Mouse (Mus musculus): ENCODE results near the gene Adra2b.

Gene Adra2b

DNA sequence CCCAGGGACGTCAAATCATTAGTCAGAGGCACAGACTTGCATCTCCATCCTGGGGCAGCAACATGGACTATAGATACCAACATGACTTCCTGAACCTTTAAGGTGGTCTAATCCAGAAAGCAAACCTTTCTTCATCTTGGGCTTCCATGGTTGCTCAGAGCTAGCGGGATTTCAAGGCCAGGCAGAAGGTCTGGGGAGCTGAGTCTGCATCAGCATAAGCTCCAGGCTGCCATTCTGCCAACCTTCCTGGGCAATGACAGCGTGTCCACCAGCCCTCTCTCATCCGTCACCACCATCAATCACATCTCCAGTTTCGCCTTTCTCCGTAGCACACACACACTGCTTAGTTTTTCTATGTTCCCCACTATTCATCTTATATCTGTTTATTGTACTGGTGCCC lies 23.7 kb upstream of the Adra2b start:
- DNase-seq = no peak

DNA sequence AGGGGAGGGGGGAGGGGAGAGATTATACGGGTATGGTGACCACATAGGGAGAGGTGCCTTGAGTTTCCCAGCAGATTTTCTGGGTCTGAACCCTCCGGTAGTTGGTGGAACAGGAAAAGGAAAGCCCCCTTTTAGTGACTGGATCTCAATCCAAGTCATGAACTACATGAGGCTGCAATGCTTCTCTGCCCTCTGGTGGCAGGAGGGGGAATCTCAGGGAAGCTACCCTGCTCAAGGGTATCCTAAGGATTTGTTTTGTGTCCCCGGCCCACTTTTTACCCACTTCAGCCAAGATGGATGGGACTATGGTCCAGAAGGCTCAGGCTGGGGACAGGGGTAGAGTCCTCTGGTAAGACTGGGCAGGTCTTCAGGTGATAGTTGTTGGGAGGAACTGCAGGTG lies 21.8 kb upstream of the Adra2b start:
- peak; percentile 69 for DNase-seq

DNA sequence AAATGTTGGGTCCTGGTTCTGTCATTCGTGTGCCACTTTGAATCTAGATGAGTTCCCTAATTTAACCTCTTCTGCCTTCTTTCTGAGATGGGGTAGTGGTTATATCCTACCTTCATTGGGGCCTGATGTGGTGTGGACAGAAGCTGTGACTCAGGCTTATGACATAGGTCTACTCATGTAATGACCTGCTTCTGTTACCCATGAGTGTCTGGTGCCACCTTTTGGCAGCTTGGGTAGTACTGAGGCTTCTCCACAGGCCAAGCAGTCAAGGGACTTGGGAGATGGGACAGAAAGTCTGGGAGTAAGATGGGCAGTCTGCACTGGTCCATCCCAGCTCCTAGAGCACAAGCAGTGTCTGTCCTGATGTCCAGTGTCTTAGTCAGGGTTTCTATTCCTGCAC lies 16.7 kb upstream of the Adra2b start:
- DNase-seq = no peak

DNA sequence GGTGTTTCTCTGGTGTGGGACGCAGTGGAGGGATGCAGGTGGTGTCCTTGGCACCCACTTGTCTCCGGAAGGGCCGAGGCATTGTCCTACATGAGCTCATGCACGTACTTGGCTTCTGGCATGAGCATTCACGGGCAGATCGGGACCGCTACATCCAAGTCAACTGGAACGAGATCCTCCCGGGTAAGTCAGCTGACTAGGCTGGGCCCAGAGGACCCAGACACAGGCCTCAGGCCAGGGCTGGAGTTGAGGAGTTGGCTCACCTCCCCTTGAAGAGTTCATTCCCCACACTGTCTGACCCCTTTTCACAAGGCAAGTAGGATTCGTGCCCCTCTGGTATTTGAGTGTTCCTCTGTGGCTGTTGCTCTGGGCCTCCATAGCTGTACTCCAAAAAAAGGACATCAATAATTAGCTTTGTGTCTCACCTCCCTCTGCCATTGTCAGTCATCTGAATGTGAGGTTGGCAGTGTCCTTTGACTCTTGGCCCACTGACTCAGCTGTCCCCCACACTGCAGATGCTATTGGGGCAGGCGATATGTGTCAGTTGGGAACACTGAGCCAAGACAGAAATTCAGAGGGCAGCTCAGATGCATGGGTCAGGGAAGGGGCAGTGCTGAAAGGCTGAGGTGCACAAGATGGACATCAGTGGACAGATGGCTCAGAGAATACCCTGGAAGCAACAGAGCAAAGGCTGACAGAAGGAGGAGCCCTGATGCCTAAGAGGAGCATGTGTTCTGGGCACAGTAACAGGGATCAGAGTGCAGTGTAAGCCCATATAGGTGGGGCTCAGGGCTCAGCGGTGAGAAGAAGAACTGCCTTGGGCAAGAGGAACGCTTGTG lies 15.6 kb upstream of the Adra2b start:
- DNase-seq = no peak

DNA sequence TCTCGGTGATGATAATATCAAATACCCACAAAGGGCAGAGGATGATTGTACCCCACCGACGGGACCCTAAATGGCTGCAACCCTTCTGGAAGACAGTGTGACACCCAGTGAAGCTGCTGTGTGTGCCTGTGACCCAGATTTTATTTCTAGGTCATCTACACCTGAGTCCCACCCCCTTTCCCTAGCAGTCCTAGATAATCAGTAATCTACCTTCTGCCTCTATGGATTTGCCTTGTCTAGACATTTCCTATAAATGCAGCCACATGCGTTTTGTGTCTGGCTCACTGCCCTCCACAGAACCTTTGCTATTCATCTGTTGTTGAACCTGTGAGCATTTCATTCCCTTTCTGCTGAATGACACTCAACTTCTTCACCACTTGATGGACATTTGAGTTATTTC lies 9.1 kb upstream of the Adra2b start:
- DNase-seq = peak; percentile 39

DNA sequence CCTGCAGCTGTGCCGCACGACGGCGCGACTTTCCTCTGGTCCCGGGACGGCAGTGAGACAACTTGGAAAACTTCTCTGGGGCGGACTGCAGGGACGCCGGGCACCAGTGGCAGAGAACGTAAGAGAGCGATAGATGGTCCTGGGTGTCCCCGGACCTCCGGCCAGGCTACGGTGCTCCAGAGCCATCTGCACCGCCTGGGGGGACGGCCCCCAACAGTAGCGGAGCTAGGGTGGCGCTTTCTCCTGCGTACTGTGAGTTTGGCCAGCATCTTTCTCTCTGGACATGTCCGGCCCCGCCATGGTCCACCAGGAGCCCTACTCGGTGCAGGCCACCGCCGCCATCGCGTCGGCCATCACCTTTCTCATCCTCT lies 259 bp downstream of the Adra2b start:
- no peak for DNase-seq

DNA sequence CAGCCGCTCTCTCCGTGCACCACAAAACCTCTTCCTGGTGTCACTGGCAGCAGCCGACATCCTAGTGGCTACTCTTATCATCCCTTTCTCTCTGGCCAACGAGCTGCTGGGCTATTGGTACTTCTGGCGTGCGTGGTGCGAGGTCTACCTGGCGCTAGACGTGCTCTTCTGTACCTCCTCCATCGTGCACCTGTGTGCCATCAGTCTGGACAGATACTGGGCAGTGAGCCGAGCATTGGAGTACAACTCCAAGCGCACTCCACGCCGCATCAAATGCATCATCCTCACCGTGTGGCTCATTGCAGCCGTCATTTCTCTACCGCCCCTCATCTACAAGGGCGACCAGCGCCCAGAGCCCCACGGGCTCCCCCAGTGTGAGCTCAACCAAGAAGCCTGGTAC lies 688 bp downstream of the Adra2b start:
- peak; percentile 50 for DNase-seq

DNA sequence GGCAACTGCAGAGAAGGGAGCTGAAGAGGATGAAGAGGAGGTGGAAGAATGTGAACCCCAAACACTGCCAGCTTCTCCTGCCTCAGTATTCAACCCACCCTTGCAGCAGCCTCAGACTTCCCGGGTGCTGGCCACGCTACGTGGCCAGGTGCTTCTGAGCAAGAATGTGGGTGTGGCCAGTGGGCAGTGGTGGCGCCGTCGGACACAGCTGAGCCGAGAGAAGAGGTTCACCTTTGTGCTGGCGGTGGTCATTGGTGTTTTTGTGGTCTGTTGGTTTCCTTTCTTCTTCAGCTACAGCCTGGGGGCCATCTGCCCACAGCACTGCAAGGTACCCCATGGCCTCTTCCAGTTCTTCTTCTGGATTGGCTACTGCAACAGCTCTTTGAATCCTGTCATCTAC lies 1.4 kb downstream of the Adra2b start:
- peak; percentile 80 for DNase-seq

DNA sequence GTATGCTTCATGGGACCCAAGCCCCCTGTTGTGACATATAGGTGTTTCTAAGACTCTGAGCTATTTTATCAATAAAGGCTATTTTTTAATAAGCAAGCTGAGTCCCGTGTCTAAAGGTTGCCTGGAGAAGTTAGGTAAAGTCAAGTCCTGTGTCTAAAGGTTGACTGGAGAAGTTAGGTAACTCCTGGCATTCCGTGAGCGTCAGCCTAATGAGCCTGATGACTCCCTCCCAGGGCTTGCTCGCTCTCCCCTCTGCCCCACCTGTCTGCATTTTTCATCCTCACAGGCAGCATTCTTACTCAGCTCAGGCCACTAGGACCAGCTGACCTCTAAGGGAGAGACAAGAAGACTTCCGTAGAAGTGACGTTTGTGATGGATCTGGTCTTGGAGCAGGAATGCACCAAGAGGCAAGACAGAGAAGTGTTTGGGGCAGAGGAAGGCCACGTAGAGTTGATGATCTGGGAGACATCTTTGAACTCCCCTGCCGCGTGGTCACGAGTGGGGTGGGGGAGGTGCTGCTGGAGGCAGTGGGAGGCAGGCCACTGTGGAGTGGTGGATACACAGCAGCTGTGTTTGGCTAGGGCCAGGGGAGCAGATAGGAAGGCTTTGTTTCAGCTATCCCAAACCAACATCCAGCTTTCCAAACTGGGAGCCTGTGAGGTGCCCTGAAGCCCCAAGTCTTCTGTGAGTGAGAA lies 4.3 kb downstream of the Adra2b start:
- DNase-seq = peak; percentile 92

DNA sequence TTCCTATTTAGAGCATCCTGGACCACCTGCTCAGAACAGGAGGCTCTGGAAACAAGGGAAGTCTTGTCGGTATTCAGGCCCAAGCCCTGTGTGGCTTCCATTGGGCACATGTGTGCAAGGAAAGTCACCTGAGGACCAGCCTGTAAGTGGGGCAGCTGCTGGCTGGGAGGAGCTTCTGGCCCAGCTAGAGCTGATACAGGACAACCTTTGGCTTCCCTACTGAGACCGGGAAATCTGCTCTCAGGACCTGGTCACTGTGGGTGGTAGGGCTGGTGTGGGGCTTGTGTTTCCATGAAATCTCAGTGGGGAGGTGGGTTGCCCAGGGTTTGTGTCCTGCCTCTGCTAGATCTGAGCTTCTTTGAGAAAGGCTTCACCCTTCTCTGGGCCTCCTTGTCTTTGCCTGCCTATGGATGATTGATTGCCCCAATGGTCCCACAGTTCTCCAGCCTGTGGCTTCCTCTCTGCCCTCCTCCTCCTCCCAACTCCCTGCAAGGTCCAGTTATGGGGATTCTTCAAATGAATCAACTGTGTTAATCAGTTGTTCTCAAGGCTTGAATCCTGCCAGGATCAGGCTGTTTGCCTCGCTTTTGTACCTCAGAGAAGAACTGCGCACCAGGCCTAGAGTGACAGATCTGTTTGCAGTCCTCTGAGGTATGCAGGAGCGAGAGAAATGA lies 6.8 kb downstream of the Adra2b start:
- DNase-seq = peak; percentile 82

DNA sequence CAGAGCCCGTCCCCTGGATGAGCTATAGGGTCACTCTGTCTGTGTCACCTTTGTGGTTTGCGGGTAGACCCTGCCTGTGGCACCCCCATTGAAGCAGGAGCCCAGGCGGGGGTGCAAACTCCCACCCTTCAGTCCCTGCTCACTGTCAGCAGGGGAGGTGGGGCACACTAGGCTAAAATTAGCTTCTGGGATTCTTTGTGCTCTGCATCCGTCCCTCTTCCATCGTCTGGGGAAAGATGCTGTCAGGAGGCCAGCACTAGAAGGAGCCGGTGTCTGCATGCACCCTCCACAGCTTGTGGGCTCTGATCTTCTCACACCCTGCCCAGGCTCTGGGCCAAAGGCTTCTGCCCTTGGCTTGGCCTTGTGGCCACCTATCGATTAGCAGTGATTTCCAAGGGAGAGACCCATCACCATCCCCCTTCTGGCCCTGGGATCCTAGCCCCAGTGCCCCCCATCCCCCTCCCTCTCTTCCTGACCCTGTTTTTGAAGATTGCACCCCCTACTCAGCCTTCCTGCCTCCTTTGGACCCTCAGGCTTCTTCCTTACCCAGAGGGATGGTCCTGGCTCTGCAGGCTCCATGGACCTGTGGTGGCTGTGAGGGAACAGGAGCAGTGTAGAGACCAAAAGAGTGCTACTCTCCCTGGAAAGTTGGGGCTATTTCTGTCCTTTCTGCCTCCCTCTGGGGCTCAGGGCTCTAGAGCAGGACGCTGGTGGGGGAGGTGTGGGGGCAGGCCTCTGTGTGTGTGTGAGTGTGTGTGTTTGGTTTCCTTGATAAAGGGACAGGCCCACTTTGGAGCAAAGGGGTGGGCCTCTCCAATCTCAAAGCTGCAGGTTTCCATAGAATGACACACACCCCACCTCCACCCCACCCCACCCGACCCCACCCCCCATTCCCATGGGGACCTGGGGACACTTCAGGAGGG lies 7.8 kb downstream of the Adra2b start:
- DNase-seq = peak; percentile 41

DNA sequence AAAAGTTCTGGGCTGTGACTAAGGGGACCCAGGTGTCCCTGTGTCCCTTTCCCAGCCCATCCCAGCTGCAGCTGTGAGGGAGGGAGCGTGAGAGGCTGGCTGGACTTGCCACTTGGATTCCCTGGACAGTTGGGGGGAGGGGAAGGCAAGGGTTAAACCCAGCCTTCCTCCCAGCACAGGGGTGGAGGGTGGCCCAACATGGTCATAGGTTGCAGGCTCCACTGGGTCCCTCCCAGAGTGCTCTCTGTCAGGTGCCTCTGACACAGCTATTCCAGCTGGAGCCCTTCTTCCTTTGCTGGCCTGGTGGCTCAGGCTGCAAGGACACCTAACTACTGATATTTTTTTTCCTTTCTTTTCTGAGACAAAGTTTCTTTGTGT lies 8.5 kb downstream of the Adra2b start:
- DNase-seq = peak; percentile 94

DNA sequence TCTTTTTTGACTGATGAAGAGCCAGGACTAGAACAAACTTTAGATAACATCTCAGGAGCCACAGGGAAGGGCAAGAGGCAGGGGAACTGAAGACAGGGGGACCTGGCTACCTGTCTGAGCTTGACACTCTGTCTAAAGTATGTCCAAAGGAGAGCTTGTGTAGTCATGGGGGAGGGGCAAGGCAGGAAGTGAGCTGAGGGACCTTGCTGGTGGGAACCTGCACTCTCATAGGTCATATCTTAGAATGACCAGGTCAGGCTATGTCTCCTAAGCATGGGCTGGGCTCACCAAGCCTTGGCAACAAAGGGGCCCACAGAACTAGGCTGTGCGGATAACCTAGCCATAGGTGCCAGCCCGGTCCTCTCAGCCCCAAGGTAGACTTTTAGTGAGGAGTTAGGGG lies 9.1 kb downstream of the Adra2b start:
- DNase-seq = peak; percentile 42

DNA sequence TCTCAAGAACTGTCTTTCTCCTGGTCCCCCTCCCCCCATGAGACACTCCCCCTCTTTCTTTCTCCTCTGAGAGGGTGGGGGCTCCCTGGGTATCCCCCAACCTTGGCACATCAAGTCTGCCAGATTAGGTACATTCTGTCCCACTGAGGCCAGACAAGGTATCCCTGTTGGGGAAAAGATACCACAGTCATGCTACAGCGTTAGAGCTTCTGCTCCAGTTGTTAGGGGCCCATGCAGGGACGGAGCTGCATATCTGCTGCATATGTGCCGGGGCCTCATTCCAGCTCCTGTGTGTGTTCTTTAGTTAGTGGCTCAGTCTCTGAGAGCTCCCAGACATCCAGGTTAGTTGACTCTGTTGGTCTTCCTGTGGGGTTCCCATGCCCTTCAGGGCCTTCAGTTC lies 11.1 kb downstream of the Adra2b start:
- no peak for DNase-seq

DNA sequence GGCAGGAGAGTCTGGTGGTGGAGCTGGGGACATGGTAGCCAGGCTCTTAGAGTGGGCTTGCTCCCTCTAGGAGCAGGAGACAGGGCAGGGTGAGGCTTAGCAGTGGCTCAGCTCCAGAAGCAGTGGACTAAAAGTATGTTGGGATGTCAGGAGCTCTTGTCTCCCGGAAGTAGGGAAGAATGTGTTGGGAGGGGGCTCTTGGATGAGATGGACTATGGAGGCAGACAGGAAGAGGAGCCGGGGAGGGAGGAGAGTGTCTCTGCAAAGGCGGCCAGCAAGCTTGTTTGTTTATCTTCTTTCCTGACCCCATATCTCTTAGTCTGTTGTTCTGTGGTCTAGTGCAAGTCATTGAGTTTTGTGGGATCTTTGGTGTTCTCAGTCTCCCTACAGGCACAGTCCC lies 12.1 kb downstream of the Adra2b start:
- peak; percentile 48 for DNase-seq

DNA sequence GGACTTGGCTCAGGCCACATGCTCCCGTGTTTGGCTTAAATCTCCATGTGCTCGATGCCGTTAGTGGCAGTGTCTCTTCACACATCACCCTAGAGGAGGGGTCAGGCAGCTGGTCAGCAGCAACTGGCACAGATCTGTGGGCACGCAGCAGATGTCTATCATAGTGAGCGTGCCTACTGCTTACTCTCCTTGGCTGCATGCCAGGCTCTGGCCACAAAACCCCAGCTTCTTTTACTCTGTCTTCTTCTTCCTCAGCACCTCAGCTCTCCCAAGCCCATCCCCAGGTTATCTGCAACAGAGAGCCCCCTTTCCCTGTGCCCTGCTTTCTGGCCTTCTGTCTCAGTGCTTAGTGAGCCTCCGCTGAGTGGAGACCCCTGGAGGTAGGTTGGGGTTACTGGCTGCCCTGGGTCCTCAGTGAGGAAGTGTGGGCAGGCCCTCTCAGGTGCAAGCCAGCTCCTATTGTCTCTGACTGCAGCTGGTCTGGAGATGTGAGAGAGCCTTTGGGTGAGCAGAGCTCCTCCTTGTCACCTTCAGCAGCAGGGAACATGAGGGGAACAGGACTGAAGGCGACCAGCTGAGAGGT lies 12.8 kb downstream of the Adra2b start:
- peak; percentile 40 for DNase-seq

DNA sequence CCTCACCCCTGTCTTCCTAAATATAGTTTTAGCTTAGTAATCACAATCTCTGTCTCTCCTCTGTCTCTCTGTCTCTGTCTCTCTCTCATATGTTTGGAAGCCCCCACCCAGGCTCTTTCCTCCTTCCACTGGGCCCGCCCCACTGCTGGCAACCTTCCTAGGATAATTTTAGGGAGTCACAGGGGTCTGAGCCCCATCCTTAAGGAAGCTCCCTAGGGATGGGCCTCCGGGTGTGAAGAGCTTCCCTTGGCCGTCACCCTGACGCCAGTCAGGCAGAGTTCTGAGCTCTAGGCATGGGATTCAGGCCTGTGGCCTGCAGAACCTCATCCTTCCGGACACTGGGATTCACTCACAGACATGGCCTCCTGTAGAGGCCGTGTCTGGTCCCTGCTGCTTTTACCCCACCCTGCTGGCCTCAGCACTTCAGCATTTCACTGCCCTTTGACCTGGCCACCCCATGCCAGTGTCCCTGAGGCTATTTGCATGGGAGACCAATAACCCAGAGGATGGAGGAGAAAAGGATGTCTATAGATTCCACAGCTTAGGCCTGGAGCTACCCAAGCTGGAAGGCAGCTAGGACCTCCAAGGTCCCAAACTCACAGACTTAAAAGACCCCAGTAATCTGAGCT lies 13.5 kb downstream of the Adra2b start:
- DNase-seq = peak; percentile 71

DNA sequence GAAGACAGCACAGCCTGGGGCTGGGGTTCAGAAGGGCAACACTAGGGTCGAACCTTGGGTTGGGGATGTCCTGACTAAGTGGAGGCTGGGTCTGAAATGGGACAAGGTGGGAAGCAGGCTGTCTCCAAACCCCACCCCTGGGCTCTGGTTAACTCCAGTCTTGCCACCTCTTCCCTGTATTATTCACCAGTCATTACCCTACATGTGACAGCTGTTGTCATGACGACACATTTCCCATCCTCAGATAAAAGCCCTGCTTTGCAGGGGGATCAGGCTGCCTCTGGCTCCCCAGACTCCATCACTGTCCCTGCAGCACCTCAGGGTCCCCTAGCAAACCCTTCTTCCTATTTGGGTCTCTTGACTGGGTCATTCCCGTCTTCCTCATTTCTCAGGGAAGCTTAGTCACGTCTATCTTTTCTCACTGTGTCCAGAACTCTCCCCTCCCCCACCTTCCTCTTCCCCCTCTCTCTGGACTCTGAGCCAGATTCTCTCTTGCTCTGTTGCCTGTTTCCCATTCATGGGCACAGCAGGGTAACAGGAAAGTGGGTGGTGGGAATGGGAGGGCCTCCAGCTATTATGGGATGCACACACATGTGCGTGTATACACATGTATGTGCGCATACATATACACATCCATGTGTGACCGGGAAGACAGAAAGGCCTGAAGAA lies 15.1 kb downstream of the Adra2b start:
- DNase-seq = no peak

DNA sequence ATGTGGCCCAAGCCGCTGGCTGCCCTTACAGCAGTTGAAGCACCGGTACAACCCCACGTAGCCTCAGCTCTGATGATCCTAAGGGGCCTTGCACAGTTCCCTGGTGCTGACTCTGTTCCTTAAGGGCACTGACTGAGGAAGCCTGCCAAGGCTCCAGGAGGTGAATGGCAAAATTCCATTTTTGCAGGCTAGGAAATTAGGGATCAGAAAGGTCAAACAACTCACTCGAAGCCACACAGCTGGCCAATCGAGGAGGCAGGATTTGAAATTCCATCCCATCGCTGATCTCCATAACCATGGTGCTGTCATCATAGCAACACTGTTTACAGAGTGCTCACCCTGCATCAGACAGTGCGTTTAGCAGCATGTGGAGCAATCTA lies 15.6 kb downstream of the Adra2b start:
- peak; percentile 93 for DNase-seq

DNA sequence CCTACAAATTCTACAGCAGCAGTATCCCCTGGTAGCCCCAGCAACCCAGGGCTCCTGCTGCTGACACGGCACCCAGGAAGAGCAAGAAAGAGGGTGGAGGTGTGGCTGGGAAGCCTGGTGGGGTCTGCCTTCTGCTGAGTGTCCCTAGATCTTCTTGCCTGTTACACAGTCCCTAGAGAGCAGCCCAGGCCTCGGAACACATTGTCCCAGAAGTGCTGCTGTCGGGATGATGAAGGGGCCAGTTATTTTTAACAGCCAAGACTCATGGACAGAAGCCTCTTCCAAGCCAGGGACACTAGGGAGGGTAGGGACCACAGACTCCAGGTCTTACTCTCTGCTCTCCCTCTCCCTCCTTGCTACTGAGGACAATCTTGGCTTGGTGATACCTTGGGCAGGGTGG lies 16.2 kb downstream of the Adra2b start:
- DNase-seq = peak; percentile 46

DNA sequence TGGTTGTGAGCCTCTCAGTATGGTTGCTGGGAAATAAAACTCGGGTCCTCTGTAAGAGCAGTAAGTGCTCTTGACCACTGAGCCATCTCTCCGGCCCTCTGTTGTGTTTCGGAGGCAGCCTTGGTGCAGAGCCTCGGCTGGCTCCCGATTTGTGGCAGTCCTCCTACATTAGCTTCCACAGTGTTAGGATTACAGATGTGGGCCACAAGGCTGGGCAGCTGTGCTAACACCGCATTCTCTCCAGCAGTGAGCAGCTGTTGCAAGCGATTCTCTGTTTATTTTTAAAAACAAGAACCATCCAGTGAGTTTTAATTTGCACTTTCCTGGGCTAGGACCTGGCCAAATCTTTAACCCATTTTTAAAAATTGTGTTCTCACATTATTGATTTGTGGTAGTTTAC lies 20.9 kb downstream of the Adra2b start:
- no peak for DNase-seq

DNA sequence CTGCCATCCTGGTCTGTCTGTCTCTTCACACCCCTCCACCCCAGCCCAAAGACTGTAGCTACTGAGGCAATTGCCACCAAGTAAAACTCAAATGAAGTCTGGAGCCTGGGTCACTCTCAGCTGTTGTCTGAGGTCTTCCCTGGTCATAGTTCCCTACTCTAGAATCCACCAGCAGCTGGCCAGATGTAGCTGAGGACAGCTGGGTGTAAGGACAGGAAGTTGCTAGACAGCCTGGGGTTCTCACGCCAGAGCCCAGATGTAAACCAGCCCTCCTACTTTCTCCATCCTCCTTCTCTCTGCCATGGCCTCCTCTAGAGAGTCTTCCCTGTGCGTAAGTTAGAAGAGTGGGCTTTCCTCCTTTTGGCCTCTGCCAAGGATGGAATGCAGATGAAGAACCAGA lies 24.5 kb downstream of the Adra2b start:
- peak; percentile 32 for DNase-seq
